Mouse (Mus musculus) small intestine, adult 2 months (tissue): ENCODE measurements around the gene Rho.

ENCODE experiments used
- CTCF ChIP-seq: fragments of 200-500 bp; IDR thresholded peaks from 2 replicates; pipeline ENCODE4 v1.5.1; 2012; ENCODE audit warnings: low read depth, mild to moderate bottlenecking, control low read depth, inconsistent platforms, low read length, moderate library complexity, mixed read lengths; ENCODE audit not compliant: insufficient replicate concordance, insufficient read length; ENCODE audit errors: extremely low read depth
- POLR2A ChIP-seq: fragments of 200-500 bp; IDR thresholded peaks from 2 replicates; pipeline ENCODE4 v1.6.1; 2012; ENCODE audit warnings: low read depth, mild to moderate bottlenecking, control low read depth, inconsistent platforms, low read length, moderate library complexity

DNA sequence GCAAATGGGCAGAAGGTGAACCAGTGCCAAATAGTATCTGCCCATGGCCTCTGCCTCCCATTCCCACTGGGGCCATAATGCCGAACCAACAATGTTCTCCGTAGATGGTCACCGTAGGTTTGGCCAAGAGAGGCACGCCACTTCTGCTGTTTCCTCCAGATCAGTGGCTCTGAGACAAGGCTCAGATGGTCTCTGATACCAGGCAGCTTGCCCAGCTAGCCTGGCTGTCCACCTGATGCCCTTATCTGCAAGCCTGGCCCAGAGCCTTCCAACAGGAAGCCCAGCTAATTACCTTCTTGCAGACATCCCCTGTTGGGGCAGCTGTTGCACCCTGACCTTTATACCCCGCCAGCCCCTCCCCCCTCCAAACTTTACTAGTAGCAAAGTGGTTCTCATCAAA, 36.5 kb downstream of the Rho start:
- TF ChIP-seq CTCF (no peak), POLR2A (no peak)
